Mouse (Mus musculus): ENCODE measurements at regions not wholly inside any gene's neighbourhood (a gene's known extent, or its start where the extent isn't known, plus 50 kb on each side); places are given as distances from the start of the nearest gene placed in this dataset.

- TF ChIP-seq CTCF (IDR thresholded peaks at IDR 0.05; ENCODE audit: low read depth) (no peak), EP300 (optimal IDR thresholded peaks at IDR 0.05) (no peak)
Observed at GRCm38 (mm10) chr17:50390151-50390550, 96.7 kb upstream of the Dazl start.
